Mouse (Mus musculus): ENCODE measurements at regions not wholly inside any gene's neighbourhood (a gene's known extent, or its start where the extent isn't known, plus 50 kb on each side); places are given as distances from the start of the nearest gene placed in this dataset.

DNA sequence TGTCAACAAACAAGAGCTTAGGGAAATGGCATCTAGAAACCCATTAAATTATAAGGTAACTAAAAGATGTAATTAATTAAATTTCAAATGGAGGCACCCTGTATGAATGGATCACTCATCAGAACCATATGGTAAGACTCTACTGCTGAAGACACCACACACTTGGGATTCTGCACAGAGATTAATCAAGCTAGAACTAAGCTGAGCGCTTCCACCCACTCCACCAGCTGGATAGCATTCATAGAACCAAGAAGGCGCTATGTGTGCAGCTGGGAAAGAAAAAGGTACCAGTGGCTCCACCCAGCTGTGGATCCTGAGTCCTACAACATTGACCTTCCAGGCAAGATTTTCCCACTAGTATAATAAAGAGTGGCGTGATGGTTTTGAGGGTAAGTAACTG, 171.6 kb upstream of the Fbxo33 start:
- Histone ChIP-seq H3K9me3 (ENCODE audit: low read length) (peaks cover 31% of the 10 kb centered on the region), H3K4me1 (replicated peaks; ENCODE audit: low read depth, low read length) (no peaks in the 10 kb centered on the region), H3K36me3 (ENCODE audit: insufficient read depth, low read length) (no peaks in the 10 kb centered on the region), H3K4me3 (replicated peaks; ENCODE audit: low read length) (no peak overlapping the region), H3K27me3 (ENCODE audit: insufficient read depth, low read length) (no peaks in the 10 kb centered on the region)
- no peak for TF ChIP-seq POU5F1 (IDR thresholded peaks at IDR 0.05; ENCODE audit: borderline replicate concordance, low read length)
- no peak for TF ChIP-seq CTCF (conservative IDR thresholded peaks at IDR 0.05; ENCODE audit: low read length)
- TF ChIP-seq NANOG (IDR thresholded peaks at IDR 0.05; ENCODE audit: borderline replicate concordance, low read length), result no peak

DNA sequence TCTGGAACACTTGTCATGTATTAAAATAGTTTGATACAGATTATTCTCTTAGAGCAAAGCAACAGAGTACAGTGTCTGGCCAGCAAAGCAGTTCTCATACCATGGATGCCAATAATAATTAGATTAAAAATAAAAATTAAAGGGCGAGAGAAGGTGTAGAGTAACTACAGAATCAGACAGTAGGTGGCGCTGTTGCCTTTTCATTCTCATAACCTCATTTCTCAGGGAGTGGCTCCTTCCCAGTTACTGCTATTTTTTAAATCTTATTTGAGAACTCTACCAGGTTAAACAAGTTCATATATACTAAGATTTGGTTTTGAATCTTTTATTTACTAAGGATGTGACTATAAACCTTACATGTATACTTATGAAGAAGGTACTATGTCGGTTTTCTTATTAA, 163.3 kb upstream of the Fbxo33 start:
- TF ChIP-seq CTCF (conservative IDR thresholded peaks at IDR 0.05; ENCODE audit: low read length) (peak; percentile 57), NANOG (IDR thresholded peaks at IDR 0.05; ENCODE audit: borderline replicate concordance, low read length) (no peak)
- no peak overlapping the region for H3K4me3 ChIP-seq (replicated peaks; ENCODE audit: low read length)
- H3K27me3 ChIP-seq (ENCODE audit: insufficient read depth, low read length), result no peaks in the 10 kb centered on the region
- peaks cover 14% of the 10 kb centered on the region for H3K9me3 ChIP-seq (ENCODE audit: low read length)
- no peaks in the 10 kb centered on the region for H3K36me3 ChIP-seq (ENCODE audit: insufficient read depth, low read length)
- H3K4me1 ChIP-seq (replicated peaks; ENCODE audit: low read depth, low read length), result no peaks in the 10 kb centered on the region

DNA sequence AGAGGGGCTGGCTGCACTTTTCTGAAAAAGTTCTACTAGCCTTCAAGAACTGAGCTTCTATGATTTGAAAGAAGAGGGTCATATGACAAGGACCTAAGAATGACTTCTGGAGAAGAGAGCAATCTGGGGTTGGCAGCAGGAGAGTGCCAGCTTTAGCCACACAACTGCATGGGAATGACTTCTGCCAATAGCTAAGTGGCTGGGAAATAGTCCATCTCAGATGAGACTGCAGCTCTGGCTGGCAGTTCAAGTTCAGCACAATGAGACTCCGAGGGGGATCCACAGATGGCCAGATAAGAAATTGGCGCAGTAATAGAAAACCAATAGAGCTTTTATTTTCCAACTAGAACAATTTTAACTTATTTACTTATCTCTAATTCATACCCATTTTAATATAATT, 122.1 kb upstream of the Fbxo33 start:
- TF ChIP-seq CTCF (conservative IDR thresholded peaks at IDR 0.05; ENCODE audit: low read length) (no peak), POU5F1 (IDR thresholded peaks at IDR 0.05; ENCODE audit: borderline replicate concordance, low read length) (no peak), NANOG (IDR thresholded peaks at IDR 0.05; ENCODE audit: borderline replicate concordance, low read length) (no peak)
- Histone ChIP-seq H3K9me3 (ENCODE audit: low read length) (no peaks in the 10 kb centered on the region), H3K36me3 (ENCODE audit: insufficient read depth, low read length) (no peaks in the 10 kb centered on the region), H3K4me3 (replicated peaks; ENCODE audit: low read length) (no peak overlapping the region), H3K27me3 (ENCODE audit: insufficient read depth, low read length) (no peaks in the 10 kb centered on the region; the same call in 1 of the 2 replicates), H3K4me1 (replicated peaks; ENCODE audit: low read depth, low read length) (no peaks in the 10 kb centered on the region)

DNA sequence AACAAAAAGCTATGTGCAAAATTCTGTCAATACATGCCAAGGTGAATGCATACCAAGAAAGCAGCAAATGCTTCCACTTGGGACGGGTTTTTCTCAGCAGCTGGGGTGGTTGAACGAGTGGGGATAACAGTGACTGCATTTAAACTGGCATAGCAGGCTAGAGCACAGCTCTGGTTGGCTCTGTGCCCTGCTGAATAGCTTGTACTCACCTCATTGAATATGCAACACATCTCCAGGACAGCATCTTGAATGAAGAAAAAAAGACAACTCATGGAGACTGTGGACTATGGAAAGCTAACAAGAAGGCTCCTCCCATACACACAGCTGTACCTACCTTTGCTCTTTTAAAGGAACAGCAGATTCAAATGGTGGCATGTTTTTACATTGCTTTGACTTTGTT, 111.2 kb upstream of the Fbxo33 start:
- 0 out of 2 replicates have a peak, but pooled peaks cover 2% of the 10 kb centered on the region for H3K27me3 ChIP-seq (ENCODE audit: insufficient read depth, low read length)
- H3K9me3 ChIP-seq (ENCODE audit: low read length), result no peaks in the 10 kb centered on the region
- no peaks in the 10 kb centered on the region for H3K36me3 ChIP-seq (ENCODE audit: insufficient read depth, low read length)
- no peak for TF ChIP-seq NANOG (IDR thresholded peaks at IDR 0.05; ENCODE audit: borderline replicate concordance, low read length)
- TF ChIP-seq CTCF (conservative IDR thresholded peaks at IDR 0.05; ENCODE audit: low read length), result no peak
- no peak for TF ChIP-seq POU5F1 (IDR thresholded peaks at IDR 0.05; ENCODE audit: borderline replicate concordance, low read length)
- no peaks in the 10 kb centered on the region for H3K4me1 ChIP-seq (replicated peaks; ENCODE audit: low read depth, low read length)
- no peak overlapping the region for H3K4me3 ChIP-seq (replicated peaks; ENCODE audit: low read length)

DNA sequence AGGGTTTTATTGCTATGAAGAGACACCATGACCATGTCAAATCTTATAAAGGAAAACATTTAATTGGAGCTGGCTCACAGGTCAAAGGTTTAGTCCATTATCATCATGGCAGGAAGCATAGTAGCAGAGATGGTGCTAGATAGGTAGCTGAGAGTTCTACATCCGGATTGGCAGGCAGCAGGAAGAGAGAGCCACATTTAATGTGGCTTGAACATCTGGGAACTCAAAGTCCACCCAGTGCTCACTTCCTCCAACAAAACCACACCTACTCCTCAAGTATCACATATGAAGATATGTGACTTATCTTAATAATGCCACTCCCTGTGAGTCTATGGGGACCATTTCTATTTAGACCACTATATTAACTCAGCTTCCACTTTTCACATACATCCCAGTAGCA, 93.2 kb upstream of the Fbxo33 start:
- no peak overlapping the region for H3K4me3 ChIP-seq (replicated peaks; ENCODE audit: low read length)
- no peaks in the 10 kb centered on the region for H3K4me1 ChIP-seq (replicated peaks; ENCODE audit: low read depth, low read length)
- H3K36me3 ChIP-seq (ENCODE audit: insufficient read depth, low read length), result no peaks in the 10 kb centered on the region
- peaks cover 8% of the 10 kb centered on the region for H3K9me3 ChIP-seq (ENCODE audit: low read length)
- TF ChIP-seq CTCF (conservative IDR thresholded peaks at IDR 0.05; ENCODE audit: low read length) (no peak), POU5F1 (IDR thresholded peaks at IDR 0.05; ENCODE audit: borderline replicate concordance, low read length) (no peak), NANOG (IDR thresholded peaks at IDR 0.05; ENCODE audit: borderline replicate concordance, low read length) (no peak)
- peaks cover 9% of the 10 kb centered on the region for H3K27me3 ChIP-seq (ENCODE audit: insufficient read depth, low read length)

DNA sequence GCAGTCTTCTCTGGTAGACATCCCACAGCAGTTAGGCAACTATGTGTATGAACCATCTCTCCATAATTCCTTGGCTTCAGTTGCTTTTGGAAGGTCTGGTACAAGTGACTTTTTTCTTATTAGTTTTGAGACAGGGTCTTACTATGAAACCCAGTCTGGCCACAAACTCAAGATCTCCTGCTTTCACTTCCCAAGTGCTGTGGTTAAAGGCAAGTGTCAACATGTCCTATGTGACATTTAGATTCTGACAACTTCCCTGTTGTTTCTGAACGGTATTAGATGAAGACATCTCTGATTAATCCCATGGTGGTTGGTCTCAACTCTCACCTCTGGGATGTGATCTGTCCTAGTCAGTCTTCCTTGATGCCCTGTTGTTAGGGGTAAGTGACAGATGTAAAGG, 88.4 kb upstream of the Fbxo33 start:
- Histone ChIP-seq H3K4me3 (replicated peaks; ENCODE audit: low read length) (no peak overlapping the region), H3K4me1 (replicated peaks; ENCODE audit: low read depth, low read length) (peaks cover 7% of the 10 kb centered on the region), H3K27me3 (ENCODE audit: insufficient read depth, low read length) (peaks cover 12% of the 10 kb centered on the region), H3K9me3 (ENCODE audit: low read length) (peaks cover 8% of the 10 kb centered on the region), H3K36me3 (ENCODE audit: insufficient read depth, low read length) (no peaks in the 10 kb centered on the region)
- TF ChIP-seq POU5F1 (IDR thresholded peaks at IDR 0.05; ENCODE audit: borderline replicate concordance, low read length) (no peak), NANOG (IDR thresholded peaks at IDR 0.05; ENCODE audit: borderline replicate concordance, low read length) (no peak), CTCF (conservative IDR thresholded peaks at IDR 0.05; ENCODE audit: low read length) (no peak)

DNA sequence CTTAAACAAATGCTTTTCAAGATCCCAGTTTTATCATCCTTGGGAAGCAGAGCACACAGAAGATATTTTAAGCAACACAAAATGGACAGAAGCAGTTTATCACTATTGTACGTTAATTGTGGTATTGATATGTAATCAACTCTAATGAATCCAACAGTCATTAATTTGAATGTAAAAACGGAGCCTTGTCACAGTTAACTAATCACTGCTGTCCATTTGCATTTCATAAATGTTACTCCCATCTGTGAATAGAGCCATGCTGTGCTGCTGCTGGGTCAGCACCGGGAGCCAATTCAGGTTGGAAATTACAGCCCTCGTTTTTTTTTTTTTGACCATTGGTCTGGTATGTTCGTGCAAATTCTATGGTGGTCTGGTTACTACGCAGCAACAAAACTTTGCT, 85.0 kb upstream of the Fbxo33 start:
- Histone ChIP-seq H3K36me3 (ENCODE audit: insufficient read depth, low read length) (no peaks in the 10 kb centered on the region), H3K9me3 (ENCODE audit: low read length) (no peaks in the 10 kb centered on the region), H3K27me3 (ENCODE audit: insufficient read depth, low read length) (peaks cover 12% of the 10 kb centered on the region), H3K4me3 (replicated peaks; ENCODE audit: low read length) (no peak overlapping the region), H3K4me1 (replicated peaks; ENCODE audit: low read depth, low read length) (peaks cover 7% of the 10 kb centered on the region)
- TF ChIP-seq POU5F1 (IDR thresholded peaks at IDR 0.05; ENCODE audit: borderline replicate concordance, low read length), result no peak
- TF ChIP-seq NANOG (IDR thresholded peaks at IDR 0.05; ENCODE audit: borderline replicate concordance, low read length), result peak; percentile 52
- TF ChIP-seq CTCF (conservative IDR thresholded peaks at IDR 0.05; ENCODE audit: low read length), result no peak

Measured in E14TG2a.4 (cell line).